Mouse (Mus musculus) limb, embryonic 13.5 days (tissue): ENCODE measurements around the gene 6430531B16Rik. TPM values are rescaled to one million over a fixed set of nuclear protein-coding genes. Genes with fewer than 3 reads are reported as not detected.

Source experiments
- microRNA counts: library from miRNA; unstranded; fragments of <30 nt; microRNA quantifications from one replicate; lab custom pipeline; 2016
- microRNA-seq: library from miRNA; unstranded; fragments of <30 nt; microRNA quantifications from one replicate; pipeline ENCODE4, GENCODE M21; 2016
- polyA plus RNA-seq: library from polyadenylated mRNA; unstranded; fragments of >200 nt; fragmentation: Nextera tagmentation; extraction: Ambion mirVana; gene quantifications from 2 replicates; pipeline ENCODE4 v1.2.1, GENCODE M21; 2015

Gene 6430531B16Rik
- polyA plus RNA-seq, 1 experiment from 2014 or later, result 0.53 TPM

MicroRNAs encoded within 50 kb of the gene (microRNA counts, 519-probe panel; counts per million panel counts)
- microRNA mmu-miR-202-3p (lab: Ali Mortazavi, UCI) (1,742 counts per million, percentile 20 among the panel's probes with 10 or more counts), microRNA mmu-miR-202-5p (lab: Ali Mortazavi, UCI) (2,187 counts per million, percentile 30 among the panel's probes with 10 or more counts)

Small RNA genes within 50 kb of the gene (microRNA-seq; reads per million reads assigned to microRNA genes)
- not detected for gene Mir202
- not detected for gene Mir7062
- not detected for gene mmu-mir-7686

Other genes starting within 250 kb of the 6430531B16Rik start
- gene Adgra1, start 144.6 kb downstream of the 6430531B16Rik start, polyA plus RNA-seq, result 0.05 and 0.13 TPM in 2 replicates
- gene Kndc1, start 84.1 kb downstream of the 6430531B16Rik start, polyA plus RNA-seq, result 0.11 and 0.20 TPM in 2 replicates
- 0.15 TPM in 1 of 2 replicates, not detected in the other for gene Utf1, start 35.0 kb downstream of the 6430531B16Rik start, polyA plus RNA-seq
- 2.3 and 2.8 TPM in 2 replicates for gene Adam8, start 13.8 kb upstream of the 6430531B16Rik start, polyA plus RNA-seq
- 38.9 and 41.8 TPM in 2 replicates for gene Zfp511, start 57.6 kb upstream of the 6430531B16Rik start, polyA plus RNA-seq
- 67.4 and 68.0 TPM in 2 replicates for gene Tubgcp2, start 57.9 kb upstream of the 6430531B16Rik start, polyA plus RNA-seq
- gene Msx3, start 70.3 kb upstream of the 6430531B16Rik start, polyA plus RNA-seq, result not detected in 2 replicates
- gene Caly, start 103.8 kb upstream of the 6430531B16Rik start, polyA plus RNA-seq, result 1.1 TPM in 2 replicates
- gene Prap1, start 114.6 kb upstream of the 6430531B16Rik start, polyA plus RNA-seq, result 0.25 TPM in 1 of 2 replicates, not detected in the other
- gene Fuom, start 123.7 kb upstream of the 6430531B16Rik start, polyA plus RNA-seq, result 22.1 and 24.9 TPM in 2 replicates
- 18.9 and 19.6 TPM in 2 replicates for gene Paox, start 137.0 kb upstream of the 6430531B16Rik start, polyA plus RNA-seq
- 150 and 151 TPM in 2 replicates for gene Echs1, start 137.7 kb upstream of the 6430531B16Rik start, polyA plus RNA-seq
- 22.7 and 23.6 TPM in 2 replicates for gene Mtg1, start 158.8 kb upstream of the 6430531B16Rik start, polyA plus RNA-seq
- 0.17 and 0.23 TPM in 2 replicates for gene Sprn, start 176.1 kb upstream of the 6430531B16Rik start, polyA plus RNA-seq
- gene Olfr522, start 186.0 kb upstream of the 6430531B16Rik start, polyA plus RNA-seq, result not detected in 2 replicates
- not detected in 2 replicates for gene Olfr523, start 194.5 kb upstream of the 6430531B16Rik start, polyA plus RNA-seq
- gene Olfr524, start 227.2 kb upstream of the 6430531B16Rik start, polyA plus RNA-seq, result not detected in 2 replicates
- gene Cd163l1, start 239.5 kb upstream of the 6430531B16Rik start, polyA plus RNA-seq, result 0.04 and 0.15 TPM in 2 replicates